Mouse (Mus musculus): ENCODE data around the gene Qrich1. TPM values are rescaled to one million over a fixed set of nuclear protein-coding genes. Genes with fewer than 3 reads are reported as not detected.

The Qrich1 gene
- total RNA-seq, 2 experiments from 2014 or later = 41.2 to 50.5 TPM

GRCm38 (mm10) chr9:108492043-108492750 lies 24.4 kb upstream of the Qrich1 start:
- DNase-seq = peak; percentile 64

- no peak for DNase-seq
Measured at GRCm38 (mm10) chr9:108493246-108493645, 23.4 kb upstream of the Qrich1 start.

- DNase-seq = no peak
Measured at GRCm38 (mm10) chr9:108494146-108494825, 22.3 kb upstream of the Qrich1 start.

- DNase-seq = no peak
Measured at GRCm38 (mm10) chr9:108494905-108495304, 21.7 kb upstream of the Qrich1 start.

- no peak for DNase-seq
Measured at GRCm38 (mm10) chr9:108499231-108499630, 17.4 kb upstream of the Qrich1 start.

GRCm38 (mm10) chr9:108499943-108500342 lies 16.7 kb upstream of the Qrich1 start:
- DNase-seq = no peak

- DNase-seq = no peak
Measured at GRCm38 (mm10) chr9:108506901-108507300, 9.7 kb upstream of the Qrich1 start.

- DNase-seq = peak; percentile 93
Measured at GRCm38 (mm10) chr9:108507619-108508434, 8.8 kb upstream of the Qrich1 start, which contains the start of gene Qars. Gene Qars, plus strand, starts transcription at chr9:108507706.

GRCm38 (mm10) chr9:108508776-108509175 lies 7.8 kb upstream of the Qrich1 start:
- DNase-seq = no peak

GRCm38 (mm10) chr9:108517253-108517930 lies 786 bp downstream of the Qrich1 start:
- DNase-seq = peak; percentile 83

- no peak for DNase-seq
Measured at GRCm38 (mm10) chr9:108517931-108518332, 1.3 kb downstream of the Qrich1 start.

- DNase-seq = no peak
Measured at GRCm38 (mm10) chr9:108521604-108522003, 5.0 kb downstream of the Qrich1 start.

GRCm38 (mm10) chr9:108523341-108523740 lies 6.7 kb downstream of the Qrich1 start:
- no peak for DNase-seq

GRCm38 (mm10) chr9:108525400-108525799 lies 8.8 kb downstream of the Qrich1 start:
- no peak for DNase-seq

GRCm38 (mm10) chr9:108530954-108531353 lies 14.3 kb downstream of the Qrich1 start:
- DNase-seq = no peak

GRCm38 (mm10) chr9:108531496-108531895 lies 14.9 kb downstream of the Qrich1 start:
- no peak for DNase-seq

- DNase-seq = no peak
Measured at GRCm38 (mm10) chr9:108540846-108541245, 24.2 kb downstream of the Qrich1 start.

GRCm38 (mm10) chr9:108545986-108546385 lies 29.4 kb downstream of the Qrich1 start:
- DNase-seq = no peak

- no peak for DNase-seq
Measured at GRCm38 (mm10) chr9:108546875-108547274, 30.3 kb downstream of the Qrich1 start.

- no peak for DNase-seq
Measured at GRCm38 (mm10) chr9:108559169-108559568, 42.6 kb downstream of the Qrich1 start.

- DNase-seq = peak; percentile 92
Measured at GRCm38 (mm10) chr9:108560227-108560841, 43.7 kb downstream of the Qrich1 start, which contains the start of gene Impdh2. Gene Impdh2, plus strand, starts transcription at chr9:108560286.

GRCm38 (mm10) chr9:108563671-108564070 lies 47.1 kb downstream of the Qrich1 start:
- no peak for DNase-seq
